Mouse (Mus musculus): Measurements from ENCODE around the gene Klhl8. TPM values are rescaled to one million over a fixed set of nuclear protein-coding genes. Genes with fewer than 3 reads are reported as not detected.

The Klhl8 gene
- 9.8 and 11.3 TPM in 2 replicates for polyA plus RNA-seq (2012; rRNA removed)

GRCm38 (mm10) chr5:103910748-103911409 lies at the start of gene Klhl8:
Gene Klhl8 (minus strand): TSS chr5:103911259.

Other genes with a start within 250 kb of the Klhl8 start
- 2.9 and 4.4 TPM in 2 replicates for gene Aff1, start 218.9 kb downstream of the Klhl8 start, polyA plus RNA-seq (2012; rRNA removed)
- 0.05 TPM in 1 of 2 replicates, not detected in the other for gene Hsd17b13, start 66.2 kb upstream of the Klhl8 start, polyA plus RNA-seq (2012; rRNA removed)
- 5.3 and 10.0 TPM in 2 replicates for gene Hsd17b11, start 110.7 kb upstream of the Klhl8 start, polyA plus RNA-seq (2012; rRNA removed)
- 52.8 and 77.2 TPM in 2 replicates for gene Nudt9, start 135.0 kb upstream of the Klhl8 start, polyA plus RNA-seq (2012; rRNA removed)
- gene Gm17660, start 166.3 kb upstream of the Klhl8 start, polyA plus RNA-seq (2012; rRNA removed) = not detected in 2 replicates
- 44.5 and 50.0 TPM in 2 replicates for gene Sparcl1, start 202.5 kb upstream of the Klhl8 start, polyA plus RNA-seq (2012; rRNA removed)